8 mouse cellular contexts compared by ENCODE assay signal in genomic region chr8:105935863-105936603, GRCm38 (mm10). TPM values are rescaled to one million over a fixed set of nuclear protein-coding genes. Genes with fewer than 3 reads are reported as not detected.
DNase-seq lines count a peak whose midpoint lies in the region; ATAC-seq and TF ChIP-seq lines count a peak whose summit lies in the region.

No protein-coding gene starts in this region.

- peaks cover 22% of the 10 kb centered on the region for H3K4me1 ChIP-seq in kidney, embryonic 15.5 days
- no peaks in the 10 kb centered on the region for H3K4me1 ChIP-seq in hindbrain, postnatal 0 days (ENCODE audit: insufficient read depth, low read length)
- peaks cover 25% of the 10 kb centered on the region for H3K4me1 ChIP-seq in neural tube, embryonic 13.5 days (replicated peaks)

- no peak for DNase-seq in kidney, postnatal 4 days
- DNase-seq in cerebellum, postnatal 14 days = peak; percentile 37 to 46
- no peak for DNase-seq in hindbrain, postnatal 0 days (ENCODE audit: low spot score)
- DNase-seq in thymus, postnatal 0 days (ENCODE audit: low spot score) = no peak
- no peak for DNase-seq in spleen, postnatal 36 days (ENCODE audit: low spot score in 2 of 2)
- DNase-seq in adrenal gland, postnatal 36 days = no peak

- no peaks in the 10 kb centered on the region for H3K27me3 ChIP-seq in kidney, embryonic 15.5 days
- no peaks in the 10 kb centered on the region for H3K27me3 ChIP-seq in hindbrain, postnatal 0 days (ENCODE audit: insufficient read depth, low read length)
- H3K27me3 ChIP-seq in neural tube, embryonic 13.5 days = no peaks in the 10 kb centered on the region

- H3K4me2 ChIP-seq in kidney, embryonic 15.5 days = peak overlapping the region; percentile 97
- peak overlapping the region; percentile 97 for H3K4me2 ChIP-seq in hindbrain, postnatal 0 days (ENCODE audit: low read depth, low read length)
- peak overlapping the region; percentile 97 for H3K4me2 ChIP-seq in neural tube, embryonic 13.5 days

- ATAC-seq in kidney, embryonic 15.5 days (replicated peaks; ENCODE audit: low FRiP score) = no peak
- no peak for ATAC-seq in hindbrain, postnatal 0 days
- ATAC-seq in neural tube, embryonic 13.5 days (ENCODE audit: low read depth) = no peak; the same call in 1 of the 2 replicates

- H3K27ac ChIP-seq in kidney, embryonic 15.5 days = peak overlapping the region; percentile 91
- peak overlapping the region; percentile 97 for H3K27ac ChIP-seq in hindbrain, postnatal 0 days
- peak overlapping the region; percentile 94 for H3K27ac ChIP-seq in neural tube, embryonic 13.5 days (replicated peaks)

- H3K4me3 ChIP-seq in kidney, embryonic 15.5 days (replicated peaks) = peak overlapping the region; percentile 92
- H3K4me3 ChIP-seq in hindbrain, postnatal 0 days (ENCODE audit: low read length) = peak overlapping the region; percentile 69
- H3K4me3 ChIP-seq in neural tube, embryonic 13.5 days = peak overlapping the region; percentile 71

- 28% methylated on average over 7 of the region's 7 CpGs for WGBS in kidney, embryonic 15.5 days
- WGBS in hindbrain, postnatal 0 days = 30% methylated on average over 7 of the region's 7 CpGs
- 29% methylated on average over 7 of the region's 7 CpGs for WGBS in neural tube, embryonic 13.5 days

- peaks cover 26% of the 10 kb centered on the region for H3K36me3 ChIP-seq in kidney, embryonic 15.5 days
- H3K36me3 ChIP-seq in hindbrain, postnatal 0 days (ENCODE audit: insufficient read depth, low read length) = 0 out of 2 replicates have a peak, but pooled peaks cover 10% of the 10 kb centered on the region
- H3K36me3 ChIP-seq in neural tube, embryonic 13.5 days = peaks cover 23% of the 10 kb centered on the region; the same call in 1 of the 2 replicates

- TF ChIP-seq CTCF in hindbrain, postnatal 0 days (IDR thresholded peaks at IDR 0.05; ENCODE audit: low read depth) = no peak

- H3K9ac ChIP-seq in kidney, embryonic 15.5 days = peak overlapping the region; percentile 68
- H3K9ac ChIP-seq in hindbrain, postnatal 0 days (replicated peaks; ENCODE audit: low read length) = peak overlapping the region; percentile 84
- peak overlapping the region; percentile 83 for H3K9ac ChIP-seq in neural tube, embryonic 13.5 days

- no peaks in the 10 kb centered on the region for H3K9me3 ChIP-seq in kidney, embryonic 15.5 days (replicated peaks)
- H3K9me3 ChIP-seq in hindbrain, postnatal 0 days (ENCODE audit: low read length) = no peaks in the 10 kb centered on the region
- no peaks in the 10 kb centered on the region for H3K9me3 ChIP-seq in neural tube, embryonic 13.5 days

RNA-seq across cellular contexts. Expression of gene Psmb10, which starts 2.2 kb away (rescaled TPM):
- polyA plus RNA-seq in kidney, embryonic 15.5 days (2015; fragmentation: Nextera tagmentation; extraction: Ambion mirVana) = 43.8 and 44.5 TPM in 2 replicates
- total RNA-seq in hindbrain, postnatal 0 days (2014; rRNA removed) = 67.3 and 75.1 TPM in 2 replicates
- 115 and 117 TPM in 2 replicates for polyA plus RNA-seq in hindbrain, postnatal 0 days (2015; fragmentation: Nextera tagmentation; extraction: Ambion mirVana)
- 43.1 and 43.2 TPM in 2 replicates for polyA plus RNA-seq in neural tube, embryonic 13.5 days (2015; fragmentation: Nextera tagmentation; extraction: Ambion mirVana)
- polyA plus RNA-seq in thymus, postnatal 0 days (2015; fragmentation: Nextera tagmentation; extraction: Ambion mirVana) = 385 and 398 TPM in 2 replicates
- total RNA-seq in adrenal gland, postnatal 36 days (2021) = 10 to 100 TPM; 68.1 to 87.1 TPM

RNA-seq across cellular contexts. Expression of gene Ctrl, which starts 2.4 kb away (rescaled TPM):
- polyA plus RNA-seq in kidney, embryonic 15.5 days (2015; fragmentation: Nextera tagmentation; extraction: Ambion mirVana) = 1.2 and 1.7 TPM in 2 replicates
- 1.7 and 5.5 TPM in 2 replicates for total RNA-seq in hindbrain, postnatal 0 days (2014; rRNA removed)
- 3.1 and 3.3 TPM in 2 replicates for polyA plus RNA-seq in hindbrain, postnatal 0 days (2015; fragmentation: Nextera tagmentation; extraction: Ambion mirVana)
- polyA plus RNA-seq in neural tube, embryonic 13.5 days (2015; fragmentation: Nextera tagmentation; extraction: Ambion mirVana) = 3.1 and 3.6 TPM in 2 replicates
- polyA plus RNA-seq in thymus, postnatal 0 days (2015; fragmentation: Nextera tagmentation; extraction: Ambion mirVana) = 0.99 TPM in 2 replicates
- total RNA-seq in adrenal gland, postnatal 36 days (2021) = under 1 TPM; 0.66 to 0.76 TPM

RNA-seq across cellular contexts. Expression of gene Lcat, which starts 7.1 kb away (rescaled TPM):
- polyA plus RNA-seq in kidney, embryonic 15.5 days (2015; fragmentation: Nextera tagmentation; extraction: Ambion mirVana) = 1.3 and 2.8 TPM in 2 replicates
- total RNA-seq in hindbrain, postnatal 0 days (2014; rRNA removed) = 24.7 and 26.5 TPM in 2 replicates
- polyA plus RNA-seq in hindbrain, postnatal 0 days (2015; fragmentation: Nextera tagmentation; extraction: Ambion mirVana) = 13.0 and 16.8 TPM in 2 replicates
- polyA plus RNA-seq in neural tube, embryonic 13.5 days (2015; fragmentation: Nextera tagmentation; extraction: Ambion mirVana) = 0.59 and 0.71 TPM in 2 replicates
- polyA plus RNA-seq in thymus, postnatal 0 days (2015; fragmentation: Nextera tagmentation; extraction: Ambion mirVana) = 0.40 and 0.62 TPM in 2 replicates
- 1 to 10 TPM; 1.3 to 1.9 TPM for total RNA-seq in adrenal gland, postnatal 36 days (2021)

RNA-seq across cellular contexts. Expression of gene Slc12a4, which starts 29.9 kb away (rescaled TPM):
- 30.1 and 33.9 TPM in 2 replicates for polyA plus RNA-seq in kidney, embryonic 15.5 days (2015; fragmentation: Nextera tagmentation; extraction: Ambion mirVana)
- total RNA-seq in hindbrain, postnatal 0 days (2014; rRNA removed) = 22.5 and 25.5 TPM in 2 replicates
- 16.3 and 16.9 TPM in 2 replicates for polyA plus RNA-seq in hindbrain, postnatal 0 days (2015; fragmentation: Nextera tagmentation; extraction: Ambion mirVana)
- polyA plus RNA-seq in neural tube, embryonic 13.5 days (2015; fragmentation: Nextera tagmentation; extraction: Ambion mirVana) = 8.7 and 11.0 TPM in 2 replicates
- polyA plus RNA-seq in thymus, postnatal 0 days (2015; fragmentation: Nextera tagmentation; extraction: Ambion mirVana) = 17.5 and 18.6 TPM in 2 replicates
- 10 to 100 TPM; 43.9 to 58.9 TPM for total RNA-seq in adrenal gland, postnatal 36 days (2021)

RNA-seq across cellular contexts. Expression of gene Pskh1, which starts 35.8 kb away (rescaled TPM):
- polyA plus RNA-seq in kidney, embryonic 15.5 days (2015; fragmentation: Nextera tagmentation; extraction: Ambion mirVana) = 36.4 and 41.9 TPM in 2 replicates
- 30.0 and 32.3 TPM in 2 replicates for total RNA-seq in hindbrain, postnatal 0 days (2014; rRNA removed)
- polyA plus RNA-seq in hindbrain, postnatal 0 days (2015; fragmentation: Nextera tagmentation; extraction: Ambion mirVana) = 11.3 and 11.5 TPM in 2 replicates
- polyA plus RNA-seq in neural tube, embryonic 13.5 days (2015; fragmentation: Nextera tagmentation; extraction: Ambion mirVana) = 14.2 and 14.3 TPM in 2 replicates
- 18.4 and 21.6 TPM in 2 replicates for polyA plus RNA-seq in thymus, postnatal 0 days (2015; fragmentation: Nextera tagmentation; extraction: Ambion mirVana)
- 10 to 100 TPM; 29.0 to 33.1 TPM for total RNA-seq in adrenal gland, postnatal 36 days (2021)

Comparison
In these comparisons a context has a peak if more than half of its experiments do, and no peak if none do; other contexts are left out.
1. DNase-seq: peak in cerebellum, postnatal 14 days (2 of 2); none in kidney, postnatal 4 days (0 of 2), hindbrain, postnatal 0 days (single experiment), thymus, postnatal 0 days (single experiment), spleen, postnatal 36 days (0 of 2) and adrenal gland, postnatal 36 days (0 of 2).
2. Peak in every context shown above with its lines, with median percentiles within 50 percentile points of each other: H3K27ac ChIP-seq, H3K4me2 ChIP-seq, H3K4me3 ChIP-seq and H3K9ac ChIP-seq.